Mouse (Mus musculus) brain, embryonic 14.5 days (tissue): ENCODE results near the gene 2310061I04Rik.

Experiments
- CTCF ChIP-seq: fragments of 200-500 bp; IDR thresholded peaks from 2 replicates; pipeline ENCODE4 v1.5.1; 2012; ENCODE audit warnings: inconsistent platforms, mild to moderate bottlenecking, moderate library complexity, borderline replicate concordance; ENCODE audit not compliant: insufficient read depth, insufficient read length; ENCODE audit errors: extremely low read depth
- POLR2A ChIP-seq: fragments of 200-500 bp; IDR thresholded peaks from 2 replicates; pipeline ENCODE4 v1.6.1; 2012; ENCODE audit warnings: mild to moderate bottlenecking, inconsistent platforms, borderline replicate concordance; ENCODE audit not compliant: poor library complexity, insufficient read depth, insufficient read length, severe bottlenecking; ENCODE audit errors: extremely low read depth

GRCm38 (mm10) chr17:35922566-35922965 lies 25.3 kb upstream of the 2310061I04Rik start:
- TF ChIP-seq CTCF, result no peak
- no peak for TF ChIP-seq POLR2A
